Mouse (Mus musculus): ENCODE data around the gene Cep126.

GRCm38 (mm10) chr9:8035091-8035490 lies 99.0 kb downstream of the Cep126 start:
- no peak for TF ChIP-seq GATA1 (IDR thresholded peaks at IDR 0.05; ENCODE audit: borderline replicate concordance, low read length)
- no peak for TF ChIP-seq FLI1 (IDR thresholded peaks at IDR 0.05; ENCODE audit: low read length)
